Mouse (Mus musculus) embryonic facial prominence, embryonic 13.5 days (tissue): ENCODE results near the gene Sema3g. TPM values are rescaled to one million over a fixed set of nuclear protein-coding genes. Genes with fewer than 3 reads are reported as not detected.
A peak's percentile ranks its signal among the peaks of the same experiment; 100 is the strongest.

ENCODE experiments used
- ATAC-seq: fragments of 200-750 bp; cut with Nextera tagmentation; 2 replicates; pipeline ENCODE4 v1.8.0; 2017; ENCODE audit warnings: low read depth; ENCODE audit not compliant: insufficient number of reproducible peaks, insufficient read depth, low FRiP score, low TSS enrichment
- H3K27ac ChIP-seq: fragments of 300-500 bp; sonication (generic); 2 replicates; pipeline ENCODE4 v1.5.1; 2015; ENCODE audit warnings: moderate library complexity, mild to moderate bottlenecking, inconsistent platforms
- H3K27me3 ChIP-seq: fragments of 300-500 bp; sonication (generic); 2 replicates; pipeline ENCODE4 v1.6.1; 2015; ENCODE audit warnings: mild to moderate bottlenecking, inconsistent platforms
- H3K36me3 ChIP-seq: fragments of 300-500 bp; sonication (generic); 2 replicates; pipeline ENCODE4 v1.6.1; 2015; ENCODE audit warnings: mild to moderate bottlenecking, inconsistent platforms
- H3K4me1 ChIP-seq: fragments of 300-500 bp; sonication (generic); 2 replicates; pipeline ENCODE4 v1.6.1; 2015; ENCODE audit warnings: inconsistent platforms
- H3K4me2 ChIP-seq: fragments of 300-500 bp; sonication (generic); 2 replicates; pipeline ENCODE4 v1.6.1; 2015; ENCODE audit warnings: moderate library complexity, mild to moderate bottlenecking, inconsistent platforms
- H3K4me3 ChIP-seq: fragments of 300-500 bp; sonication (generic); 2 replicates; pipeline ENCODE4 v1.5.1; 2015; ENCODE audit warnings: mild to moderate bottlenecking, inconsistent platforms
- H3K9ac ChIP-seq: fragments of 300-500 bp; sonication (generic); 2 replicates; pipeline ENCODE4 v1.6.1; 2015; ENCODE audit warnings: mild to moderate bottlenecking, inconsistent platforms
- H3K9me3 ChIP-seq: fragments of 300-500 bp; sonication (generic); 2 replicates; pipeline ENCODE4 v1.6.1; 2016; ENCODE audit warnings: inconsistent platforms
- WGBS: fragments of 180-500 bp; shearing (Covaris S2); methylation state at CpG from one replicate; pipeline ENCODE4 v1.1.7; 2015; ENCODE audit warnings: mixed read lengths; 5-methylcytosine and 5-hydroxymethylcytosine counted together
- polyA plus RNA-seq: library from polyadenylated mRNA; unstranded; fragments of >200 nt; fragmentation: Nextera tagmentation; extraction: Ambion mirVana; gene quantifications from 2 replicates; pipeline ENCODE4 v1.2.1, GENCODE M21; 2015

Sema3g gene
- 1.2 and 1.3 TPM in 2 replicates for polyA plus RNA-seq

DNA sequence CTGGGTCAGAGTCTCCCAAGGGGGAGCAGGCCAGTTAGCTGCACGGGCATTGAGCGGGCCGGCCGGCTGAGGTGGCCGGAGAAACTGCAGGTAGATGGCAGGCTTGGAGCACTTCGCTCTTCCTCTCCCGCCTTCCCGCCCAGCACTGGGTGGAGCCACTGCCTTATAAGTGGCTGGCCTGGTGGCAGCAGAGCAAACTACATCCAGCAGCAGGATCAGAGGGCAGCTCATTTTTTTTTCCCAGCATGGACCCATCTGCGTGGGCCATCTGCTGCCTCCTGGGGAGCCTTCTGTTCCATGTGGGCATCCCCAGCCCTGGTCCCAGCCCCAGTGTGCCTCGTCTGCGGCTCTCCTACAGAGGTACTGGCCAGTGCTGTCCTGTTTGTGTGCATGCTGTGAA is at the start of gene Sema3g:
Gene Sema3g, plus strand, starts transcription at position 195 of the 400 bp plus-strand sequence.
- Histone ChIP-seq H3K36me3 (no peaks in the 10 kb centered on the region), H3K4me1 (peaks cover 22% of the 10 kb centered on the region), H3K9ac (peak within 1 kb of the TSS; percentile 56), H3K4me2 (peak within 1 kb of the TSS; percentile 33), H3K27ac (no peak within 1 kb of the TSS), H3K4me3 (no peak within 1 kb of the TSS), H3K9me3 (no peaks in the 10 kb centered on the region), H3K27me3 (no peaks in the 10 kb centered on the region)
- ATAC-seq, result no peak
- 7% methylated on average over 11 of the region's 11 CpGs for WGBS

DNA sequence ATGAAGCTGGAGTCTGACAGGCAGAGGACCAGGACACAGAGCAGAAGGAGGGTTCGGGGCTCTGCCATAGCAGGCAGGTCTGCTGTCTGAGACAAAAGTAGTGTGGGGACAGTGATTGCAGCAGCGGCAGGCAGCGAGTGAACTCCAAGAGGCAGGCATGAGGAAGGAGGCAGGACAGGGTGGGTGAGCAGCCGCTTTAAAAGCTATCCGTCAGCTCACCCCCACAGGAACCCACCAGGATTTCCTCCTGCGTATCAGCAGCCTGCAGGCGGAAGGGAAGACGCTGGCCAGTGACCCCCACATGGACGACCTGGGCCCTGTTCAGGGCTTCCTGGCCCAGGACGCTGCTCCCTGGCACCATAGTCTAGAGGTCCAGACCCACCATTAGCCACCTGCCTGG is 49.2 kb upstream of the Sema3g start, which contains the start of gene Stab1:
Gene Stab1, minus strand, starts transcription at position 217 of the 400 bp plus-strand sequence.
- no peaks in the 10 kb centered on the region for H3K27me3 ChIP-seq
- H3K4me3 ChIP-seq, result peak within 1 kb of the TSS; percentile 11
- no peak for ATAC-seq
- H3K4me1 ChIP-seq, result peaks cover 14% of the 10 kb centered on the region
- H3K4me2 ChIP-seq, result peak within 1 kb of the TSS; percentile 27
- no peaks in the 10 kb centered on the region for H3K9me3 ChIP-seq
- peak within 1 kb of the TSS; percentile 32; the same call in 1 of the 2 replicates for H3K9ac ChIP-seq
- peak within 1 kb of the TSS; percentile 16; the same call in 1 of the 2 replicates for H3K27ac ChIP-seq
- 41% methylated on average over 10 of the region's 10 CpGs for WGBS
- peaks cover 34% of the 10 kb centered on the region for H3K36me3 ChIP-seq

DNA sequence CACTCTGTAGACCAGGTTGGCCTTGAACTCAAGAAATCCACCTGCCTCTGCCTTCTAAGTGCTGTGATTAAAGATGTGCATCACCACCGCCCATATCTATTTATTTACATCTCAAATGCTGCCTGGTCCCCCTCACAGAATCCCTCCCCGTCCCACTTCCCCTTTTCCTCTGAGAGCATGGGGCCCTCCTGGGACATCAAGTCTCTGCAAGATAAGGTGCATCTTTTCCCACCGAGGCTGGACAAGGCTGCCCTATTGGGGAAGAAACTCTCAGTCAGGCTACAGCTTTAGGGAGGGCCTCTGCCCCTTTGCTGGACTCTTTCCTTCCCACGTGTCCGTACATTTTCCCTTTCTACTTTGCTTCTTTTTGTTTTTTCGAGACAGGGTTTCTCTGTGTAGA is 48.2 kb upstream of the Sema3g start:
- H3K27ac ChIP-seq, result no peak overlapping the region
- peaks cover 14% of the 10 kb centered on the region for H3K4me1 ChIP-seq
- no peak overlapping the region for H3K4me2 ChIP-seq
- WGBS, result 82% methylated on average over 6 of the region's 6 CpGs
- H3K4me3 ChIP-seq, result no peak overlapping the region
- H3K36me3 ChIP-seq, result peaks cover 45% of the 10 kb centered on the region
- H3K9ac ChIP-seq, result no peak overlapping the region
- no peaks in the 10 kb centered on the region for H3K27me3 ChIP-seq
- no peak for ATAC-seq
- no peaks in the 10 kb centered on the region for H3K9me3 ChIP-seq

GRCm38 (mm10) chr14:31170963-31171362 is 46.7 kb upstream of the Sema3g start:
- 90% methylated on average over 13 of the region's 13 CpGs for WGBS
- Histone ChIP-seq H3K4me3 (no peak overlapping the region), H3K36me3 (peaks cover 60% of the 10 kb centered on the region), H3K9ac (no peak overlapping the region), H3K4me1 (peaks cover 10% of the 10 kb centered on the region; the same call in 1 of the 2 replicates), H3K27me3 (no peaks in the 10 kb centered on the region), H3K27ac (0 out of 2 replicates have a peak overlapping the region, but pooled peaks have one; percentile 3), H3K9me3 (no peaks in the 10 kb centered on the region), H3K4me2 (no peak overlapping the region)
- no peak for ATAC-seq

DNA sequence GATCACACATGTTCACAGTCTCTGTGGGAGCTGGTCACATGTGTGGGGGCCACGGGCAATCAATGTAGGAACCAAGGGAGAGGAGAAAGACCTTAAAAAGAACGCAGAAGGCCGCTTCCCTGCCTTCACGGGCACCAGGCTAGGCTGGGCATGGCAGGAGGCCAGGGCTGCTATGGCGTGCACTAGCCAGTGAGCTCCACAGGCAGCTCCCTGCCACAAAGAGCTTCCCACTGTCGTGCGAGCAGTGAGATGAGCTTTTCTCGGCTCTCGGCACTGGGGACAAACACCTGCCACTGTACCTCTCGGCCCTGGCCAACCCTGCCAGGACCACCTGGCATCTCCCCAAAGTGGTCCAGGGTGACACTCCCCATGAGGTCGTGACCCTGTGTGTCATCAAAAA is 46.3 kb upstream of the Sema3g start:
- Histone ChIP-seq H3K9ac (no peak overlapping the region), H3K36me3 (peaks cover 64% of the 10 kb centered on the region), H3K9me3 (no peaks in the 10 kb centered on the region), H3K27me3 (no peaks in the 10 kb centered on the region), H3K4me2 (no peak overlapping the region), H3K4me3 (no peak overlapping the region), H3K27ac (0 out of 2 replicates have a peak overlapping the region, but pooled peaks have one; percentile 3), H3K4me1 (peaks cover 6% of the 10 kb centered on the region; the same call in 1 of the 2 replicates)
- ATAC-seq, result no peak
- 86% methylated on average over 11 of the region's 11 CpGs for WGBS

DNA sequence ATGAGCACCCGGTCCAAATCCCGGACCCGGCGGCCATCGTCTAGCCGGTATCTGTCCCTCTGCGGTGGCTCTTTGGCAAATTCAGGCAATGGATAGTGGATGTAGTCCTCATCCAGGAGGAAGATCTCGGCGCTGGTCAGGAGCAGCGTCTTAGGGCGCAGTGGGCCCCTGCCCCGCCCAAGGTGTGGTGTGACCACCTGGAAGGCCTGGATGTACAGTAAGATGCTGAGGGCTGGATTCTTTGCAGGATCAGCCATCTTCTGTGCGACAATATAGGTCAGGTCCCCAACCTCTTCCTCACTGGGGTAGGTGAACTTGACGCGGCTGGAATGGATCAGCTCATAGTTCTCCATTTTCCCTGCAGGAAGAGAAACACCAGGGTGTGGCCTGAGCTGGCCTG is 45.8 kb upstream of the Sema3g start:
- Histone ChIP-seq H3K9me3 (no peaks in the 10 kb centered on the region), H3K27me3 (no peaks in the 10 kb centered on the region), H3K4me2 (no peak overlapping the region), H3K4me1 (peaks cover 2% of the 10 kb centered on the region; the same call in 1 of the 2 replicates), H3K4me3 (no peak overlapping the region), H3K27ac (no peak overlapping the region), H3K9ac (no peak overlapping the region), H3K36me3 (peaks cover 68% of the 10 kb centered on the region)
- ATAC-seq, result no peak
- 96% methylated on average over 15 of the region's 15 CpGs for WGBS

DNA sequence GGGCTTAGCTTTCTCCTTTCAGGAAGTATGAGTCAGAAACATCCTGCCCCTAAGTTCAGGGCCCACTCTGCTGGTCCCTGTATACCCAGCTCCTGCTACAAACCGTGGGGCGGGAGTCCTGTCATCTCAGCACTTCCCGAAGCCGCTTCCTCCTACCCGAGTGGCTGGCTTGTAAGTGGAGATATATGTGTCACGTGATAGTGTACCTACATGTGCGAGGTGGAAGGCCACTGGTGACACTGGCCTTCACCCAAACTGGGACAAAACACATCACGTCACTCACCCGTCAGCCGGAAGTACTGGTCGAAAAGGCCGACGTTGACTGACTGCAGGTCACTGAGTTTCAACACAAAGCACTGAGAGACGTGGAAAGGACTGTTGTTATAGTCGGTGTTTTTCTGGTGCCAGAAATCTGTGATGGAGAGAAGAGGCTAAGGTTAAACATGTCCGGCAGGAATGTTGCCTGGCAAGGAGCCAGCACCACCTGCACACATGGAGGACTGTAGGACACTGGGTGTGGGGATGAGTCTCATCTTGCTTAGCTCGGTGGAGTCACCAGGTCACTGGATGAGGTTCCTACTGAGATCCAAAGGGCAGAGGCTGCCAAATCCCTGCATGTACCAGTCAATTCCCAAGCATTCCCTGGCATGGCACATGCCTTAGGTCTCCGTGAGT is 44.7 kb upstream of the Sema3g start:
- no peak for ATAC-seq
- H3K36me3 ChIP-seq, result peaks cover 79% of the 10 kb centered on the region

GRCm38 (mm10) chr14:31173537-31173936 is 44.1 kb upstream of the Sema3g start:
- Histone ChIP-seq H3K9me3 (no peaks in the 10 kb centered on the region), H3K4me2 (no peak overlapping the region), H3K4me1 (no peaks in the 10 kb centered on the region), H3K27me3 (no peaks in the 10 kb centered on the region), H3K9ac (no peak overlapping the region), H3K36me3 (peaks cover 84% of the 10 kb centered on the region), H3K27ac (no peak overlapping the region), H3K4me3 (no peak overlapping the region)
- WGBS, result 89% methylated on average over 7 of the region's 7 CpGs
- ATAC-seq, result no peak

More for the DNA sequence above, 44.7 kb upstream of the Sema3g start:
- Histone ChIP-seq H3K9me3 (no peaks in the 10 kb centered on the region), H3K4me3 (no peak overlapping the region), H3K9ac (no peak overlapping the region), H3K27ac (no peak overlapping the region), H3K4me1 (no peaks in the 10 kb centered on the region), H3K4me2 (no peak overlapping the region), H3K27me3 (no peaks in the 10 kb centered on the region)
- WGBS, result 81% methylated on average over 18 of the region's 18 CpGs

DNA sequence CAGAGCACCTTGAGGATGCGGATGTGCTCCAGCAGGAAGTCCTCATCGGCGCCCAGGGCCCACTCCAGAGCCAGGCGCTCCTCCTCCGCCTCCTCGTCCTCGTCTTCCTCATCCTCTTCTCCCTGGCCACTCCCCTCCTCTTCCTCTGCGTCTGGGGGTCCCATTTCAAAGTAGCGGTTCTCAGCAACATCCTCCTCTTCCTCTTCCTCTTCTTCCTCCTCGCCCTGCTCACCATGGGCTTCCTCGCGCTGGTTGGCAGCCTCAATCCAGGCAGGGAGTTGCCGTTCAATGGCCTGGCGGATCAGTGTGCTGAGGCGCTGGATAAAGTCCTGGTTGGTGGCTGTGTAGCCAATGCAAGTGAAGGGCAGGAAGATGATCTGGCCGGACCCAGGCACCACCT is 40.4 kb upstream of the Sema3g start:
- no peak overlapping the region for H3K27ac ChIP-seq
- peaks cover 98% of the 10 kb centered on the region for H3K36me3 ChIP-seq
- H3K9ac ChIP-seq, result no peak overlapping the region
- ATAC-seq, result no peak
- no peaks in the 10 kb centered on the region for H3K9me3 ChIP-seq
- no peak overlapping the region for H3K4me3 ChIP-seq
- H3K4me2 ChIP-seq, result no peak overlapping the region
- 88% methylated on average over 16 of the region's 16 CpGs for WGBS
- H3K4me1 ChIP-seq, result no peaks in the 10 kb centered on the region
- no peaks in the 10 kb centered on the region for H3K27me3 ChIP-seq

DNA sequence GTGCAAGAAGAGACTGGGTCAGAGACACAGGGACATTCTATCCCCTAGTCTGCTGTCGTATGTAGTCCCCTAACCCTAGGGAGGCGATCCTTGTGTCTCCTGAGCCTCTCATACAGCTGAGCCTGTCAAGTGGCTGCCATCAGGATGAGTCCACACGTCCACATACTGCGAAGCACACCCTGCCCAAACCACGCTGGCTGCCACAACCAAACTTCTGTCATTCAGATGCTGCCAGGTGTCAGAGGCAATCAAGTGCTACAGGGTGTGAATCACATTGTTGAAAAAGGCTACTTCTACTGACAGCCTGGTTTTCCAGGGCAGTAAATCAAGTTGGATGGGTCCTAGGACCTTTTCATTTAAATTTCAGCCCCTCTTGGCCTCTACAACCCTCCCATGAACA is 39.9 kb upstream of the Sema3g start:
- H3K27ac ChIP-seq, result no peak overlapping the region
- WGBS, result 94% methylated on average over 5 of the region's 5 CpGs
- no peak overlapping the region for H3K9ac ChIP-seq
- H3K9me3 ChIP-seq, result no peaks in the 10 kb centered on the region
- H3K36me3 ChIP-seq, result peaks cover 98% of the 10 kb centered on the region
- H3K27me3 ChIP-seq, result no peaks in the 10 kb centered on the region
- ATAC-seq, result no peak
- H3K4me1 ChIP-seq, result no peaks in the 10 kb centered on the region
- H3K4me3 ChIP-seq, result no peak overlapping the region
- H3K4me2 ChIP-seq, result no peak overlapping the region

DNA sequence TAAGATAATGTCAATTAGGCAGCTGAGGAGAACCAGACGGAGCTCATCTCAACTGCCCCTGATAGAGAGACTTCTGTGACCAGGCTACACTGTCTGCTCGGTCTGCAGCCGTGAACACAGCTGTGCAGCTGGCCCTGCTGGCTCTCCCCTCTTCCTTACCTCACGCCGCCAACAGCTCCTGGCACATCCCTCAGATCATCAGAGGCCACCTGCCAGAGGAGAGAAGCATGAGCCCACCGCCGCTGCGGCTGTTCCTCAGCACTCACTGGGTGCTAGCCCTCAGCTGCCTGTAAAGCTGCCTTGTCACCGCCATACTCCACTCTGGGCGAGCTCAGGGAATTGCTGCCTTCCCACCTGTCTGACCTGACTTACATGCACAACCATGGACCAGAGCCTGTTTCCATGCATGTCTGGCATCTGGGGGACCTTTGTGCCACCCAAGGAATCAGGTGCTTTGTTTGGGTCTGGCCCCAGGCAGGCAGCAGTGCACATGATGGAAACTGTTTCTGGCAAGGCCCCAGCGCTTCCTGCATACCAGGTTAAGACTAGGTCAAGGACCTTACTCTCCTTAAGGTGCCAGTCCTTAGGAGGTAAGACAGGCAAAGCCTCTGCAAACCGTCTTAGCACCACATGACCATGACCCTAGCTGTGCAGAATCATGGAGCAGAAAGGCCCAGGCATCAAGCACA is 37.8 kb upstream of the Sema3g start:
- WGBS, result 93% methylated on average over 11 of the region's 12 CpGs
- no peak for ATAC-seq
- H3K4me2 ChIP-seq, result no peak overlapping the region
- no peak overlapping the region for H3K9ac ChIP-seq
- no peaks in the 10 kb centered on the region for H3K27me3 ChIP-seq
- peaks cover 98% of the 10 kb centered on the region for H3K36me3 ChIP-seq
- H3K4me1 ChIP-seq, result no peaks in the 10 kb centered on the region
- no peak overlapping the region for H3K4me3 ChIP-seq
- H3K9me3 ChIP-seq, result no peaks in the 10 kb centered on the region
- no peak overlapping the region for H3K27ac ChIP-seq

GRCm38 (mm10) chr14:31181512-31181911 is 36.1 kb upstream of the Sema3g start:
- H3K9me3 ChIP-seq, result no peaks in the 10 kb centered on the region
- no peak overlapping the region for H3K4me3 ChIP-seq
- 89% methylated on average over 4 of the region's 4 CpGs for WGBS
- H3K27ac ChIP-seq, result no peak overlapping the region
- peaks cover 98% of the 10 kb centered on the region for H3K36me3 ChIP-seq
- H3K4me2 ChIP-seq, result no peak overlapping the region
- no peak overlapping the region for H3K9ac ChIP-seq
- no peaks in the 10 kb centered on the region for H3K27me3 ChIP-seq
- no peak for ATAC-seq
- H3K4me1 ChIP-seq, result no peaks in the 10 kb centered on the region
